Mouse (Mus musculus): ENCODE measurements at regions not wholly inside any gene's neighbourhood (a gene's known extent, or its start where the extent isn't known, plus 50 kb on each side); places are given as distances from the start of the nearest gene placed in this dataset.

GRCm38 (mm10) chr14:104661696-104662095, 139.3 kb upstream of the Rnf219 start:
- no peaks in the 10 kb centered on the region for H3K9me3 ChIP-seq (replicated peaks; ENCODE audit: control insufficient read depth, low read length)
- ATAC-seq (no peak), DNase-seq (ENCODE audit: low spot score) (peak; percentile 45)
- H3K9ac ChIP-seq (ENCODE audit: low read length), result no peak overlapping the region
- no peaks in the 10 kb centered on the region for H3K4me1 ChIP-seq (ENCODE audit: control insufficient read depth, insufficient read depth, low read length)
- no peak overlapping the region for H3K4me3 ChIP-seq (ENCODE audit: low read depth, low read length)
- H3K27me3 ChIP-seq (replicated peaks; ENCODE audit: control insufficient read depth, insufficient read depth, low read length), result no peaks in the 10 kb centered on the region
- WGBS, result 74% methylated on average over 1 of the region's 1 CpGs
- H3K36me3 ChIP-seq (ENCODE audit: control insufficient read depth, insufficient read depth, low read length), result no peaks in the 10 kb centered on the region
- no peak overlapping the region for H3K4me2 ChIP-seq (ENCODE audit: low read length)
- H3K27ac ChIP-seq (ENCODE audit: low read depth, low read length), result no peak overlapping the region

GRCm38 (mm10) chr14:104658751-104659150, 136.3 kb upstream of the Rnf219 start:
- DNase-seq (ENCODE audit: low spot score) (no peak), ATAC-seq (no peak)
- Histone ChIP-seq H3K4me3 (ENCODE audit: low read depth, low read length) (no peak overlapping the region), H3K27me3 (replicated peaks; ENCODE audit: control insufficient read depth, insufficient read depth, low read length) (no peaks in the 10 kb centered on the region), H3K4me2 (ENCODE audit: low read length) (no peak overlapping the region), H3K27ac (ENCODE audit: low read depth, low read length) (no peak overlapping the region), H3K9me3 (replicated peaks; ENCODE audit: control insufficient read depth, low read length) (no peaks in the 10 kb centered on the region), H3K36me3 (ENCODE audit: control insufficient read depth, insufficient read depth, low read length) (no peaks in the 10 kb centered on the region), H3K4me1 (ENCODE audit: control insufficient read depth, insufficient read depth, low read length) (no peaks in the 10 kb centered on the region), H3K9ac (ENCODE audit: low read length) (no peak overlapping the region)
- WGBS, result 89% methylated on average over 1 of the region's 1 CpGs

GRCm38 (mm10) chr14:104649980-104650379, 127.5 kb upstream of the Rnf219 start:
- Histone ChIP-seq H3K9ac (ENCODE audit: low read length) (no peak overlapping the region), H3K27ac (ENCODE audit: low read depth, low read length) (no peak overlapping the region), H3K27me3 (replicated peaks; ENCODE audit: control insufficient read depth, insufficient read depth, low read length) (no peaks in the 10 kb centered on the region), H3K4me1 (ENCODE audit: control insufficient read depth, insufficient read depth, low read length) (no peaks in the 10 kb centered on the region), H3K4me3 (ENCODE audit: low read depth, low read length) (no peak overlapping the region), H3K36me3 (ENCODE audit: control insufficient read depth, insufficient read depth, low read length) (no peaks in the 10 kb centered on the region), H3K9me3 (replicated peaks; ENCODE audit: control insufficient read depth, low read length) (no peaks in the 10 kb centered on the region), H3K4me2 (ENCODE audit: low read length) (no peak overlapping the region)
- 50% methylated on average over 5 of the region's 5 CpGs for WGBS
- peak; percentile 29 for DNase-seq (ENCODE audit: low spot score)
- ATAC-seq, result no peak

- Histone ChIP-seq H3K4me3 (ENCODE audit: low read depth, low read length) (no peak overlapping the region), H3K4me1 (ENCODE audit: control insufficient read depth, insufficient read depth, low read length) (peaks cover 9% of the 10 kb centered on the region; the same call in 1 of the 2 replicates), H3K9me3 (replicated peaks; ENCODE audit: control insufficient read depth, low read length) (no peaks in the 10 kb centered on the region), H3K4me2 (ENCODE audit: low read length) (no peak overlapping the region), H3K27ac (ENCODE audit: low read depth, low read length) (no peak overlapping the region), H3K9ac (ENCODE audit: low read length) (no peak overlapping the region), H3K36me3 (ENCODE audit: control insufficient read depth, insufficient read depth, low read length) (no peaks in the 10 kb centered on the region), H3K27me3 (replicated peaks; ENCODE audit: control insufficient read depth, insufficient read depth, low read length) (no peaks in the 10 kb centered on the region)
- ATAC-seq, result peak; percentile 81
- peak; percentile 71 for DNase-seq (ENCODE audit: low spot score)
- 58% methylated on average over 4 of the region's 4 CpGs for WGBS
Measured at GRCm38 (mm10) chr14:104644626-104645025, 122.2 kb upstream of the Rnf219 start.

GRCm38 (mm10) chr14:104642783-104643182, 120.3 kb upstream of the Rnf219 start:
- H3K9ac ChIP-seq (ENCODE audit: low read length), result no peak overlapping the region
- no peak overlapping the region for H3K4me3 ChIP-seq (ENCODE audit: low read depth, low read length)
- H3K4me2 ChIP-seq (ENCODE audit: low read length), result no peak overlapping the region
- no peaks in the 10 kb centered on the region for H3K36me3 ChIP-seq (ENCODE audit: control insufficient read depth, insufficient read depth, low read length)
- no peaks in the 10 kb centered on the region for H3K9me3 ChIP-seq (replicated peaks; ENCODE audit: control insufficient read depth, low read length)
- H3K27me3 ChIP-seq (replicated peaks; ENCODE audit: control insufficient read depth, insufficient read depth, low read length), result no peaks in the 10 kb centered on the region
- H3K4me1 ChIP-seq (ENCODE audit: control insufficient read depth, insufficient read depth, low read length), result peaks cover 12% of the 10 kb centered on the region; the same call in 1 of the 2 replicates
- 0 out of 2 replicates have a peak, but pooled peaks have one; percentile 7 for ATAC-seq
- DNase-seq (ENCODE audit: low spot score), result no peak
- 71% methylated on average over 6 of the region's 6 CpGs for WGBS
- H3K27ac ChIP-seq (ENCODE audit: low read depth, low read length), result no peak overlapping the region

GRCm38 (mm10) chr14:104639300-104639699, 116.9 kb upstream of the Rnf219 start:
- 15% methylated on average over 7 of the region's 7 CpGs for WGBS
- no peak overlapping the region for H3K4me3 ChIP-seq (ENCODE audit: low read depth, low read length)
- H3K9ac ChIP-seq (ENCODE audit: low read length), result no peak overlapping the region; the same call in 1 of the 2 replicates
- peaks cover 12% of the 10 kb centered on the region; the same call in 1 of the 2 replicates for H3K4me1 ChIP-seq (ENCODE audit: control insufficient read depth, insufficient read depth, low read length)
- H3K9me3 ChIP-seq (replicated peaks; ENCODE audit: control insufficient read depth, low read length), result no peaks in the 10 kb centered on the region
- H3K27ac ChIP-seq (ENCODE audit: low read depth, low read length), result no peak overlapping the region
- ATAC-seq, result peak; percentile 44; the same call in 1 of the 2 replicates
- no peaks in the 10 kb centered on the region for H3K36me3 ChIP-seq (ENCODE audit: control insufficient read depth, insufficient read depth, low read length)
- DNase-seq (ENCODE audit: low spot score), result peak; percentile 35
- H3K27me3 ChIP-seq (replicated peaks; ENCODE audit: control insufficient read depth, insufficient read depth, low read length), result no peaks in the 10 kb centered on the region
- 0 out of 2 replicates have a peak overlapping the region, but pooled peaks have one; percentile 2 for H3K4me2 ChIP-seq (ENCODE audit: low read length)

- H3K9me3 ChIP-seq (replicated peaks; ENCODE audit: control insufficient read depth, low read length), result no peaks in the 10 kb centered on the region
- no peaks in the 10 kb centered on the region for H3K4me1 ChIP-seq (ENCODE audit: control insufficient read depth, insufficient read depth, low read length)
- DNase-seq (ENCODE audit: low spot score), result peak; percentile 50
- ATAC-seq, result peak; percentile 68
- no peak overlapping the region for H3K4me3 ChIP-seq (ENCODE audit: low read depth, low read length)
- no peak overlapping the region for H3K4me2 ChIP-seq (ENCODE audit: low read length)
- H3K27ac ChIP-seq (ENCODE audit: low read depth, low read length), result no peak overlapping the region
- H3K36me3 ChIP-seq (ENCODE audit: control insufficient read depth, insufficient read depth, low read length), result no peaks in the 10 kb centered on the region
- no peaks in the 10 kb centered on the region for H3K27me3 ChIP-seq (replicated peaks; ENCODE audit: control insufficient read depth, insufficient read depth, low read length)
- no peak overlapping the region for H3K9ac ChIP-seq (ENCODE audit: low read length)
- WGBS, result 78% methylated on average over 3 of the region's 3 CpGs
Measured at GRCm38 (mm10) chr14:104611467-104611866, 89.0 kb upstream of the Rnf219 start.

GRCm38 (mm10) chr14:104610378-104610777, 87.9 kb upstream of the Rnf219 start:
- Histone ChIP-seq H3K27me3 (replicated peaks; ENCODE audit: control insufficient read depth, insufficient read depth, low read length) (no peaks in the 10 kb centered on the region), H3K9me3 (replicated peaks; ENCODE audit: control insufficient read depth, low read length) (no peaks in the 10 kb centered on the region), H3K9ac (ENCODE audit: low read length) (no peak overlapping the region), H3K36me3 (ENCODE audit: control insufficient read depth, insufficient read depth, low read length) (no peaks in the 10 kb centered on the region), H3K4me3 (ENCODE audit: low read depth, low read length) (no peak overlapping the region), H3K4me1 (ENCODE audit: control insufficient read depth, insufficient read depth, low read length) (no peaks in the 10 kb centered on the region), H3K27ac (ENCODE audit: low read depth, low read length) (no peak overlapping the region), H3K4me2 (ENCODE audit: low read length) (no peak overlapping the region)
- peak; percentile 14 for DNase-seq (ENCODE audit: low spot score)
- 75% methylated on average over 4 of the region's 4 CpGs for WGBS
- no peak for ATAC-seq

- no peaks in the 10 kb centered on the region for H3K36me3 ChIP-seq (ENCODE audit: control insufficient read depth, insufficient read depth, low read length)
Measured at GRCm38 (mm10) chr14:104594851-104595250, 72.4 kb upstream of the Rnf219 start.

More at GRCm38 (mm10) chr14:104594851-104595250, 72.4 kb upstream of the Rnf219 start:
- H3K4me1 ChIP-seq (ENCODE audit: control insufficient read depth, insufficient read depth, low read length), result no peaks in the 10 kb centered on the region
- no peak overlapping the region for H3K9ac ChIP-seq (ENCODE audit: low read length)
- H3K27me3 ChIP-seq (replicated peaks; ENCODE audit: control insufficient read depth, insufficient read depth, low read length), result no peaks in the 10 kb centered on the region
- H3K27ac ChIP-seq (ENCODE audit: low read depth, low read length), result no peak overlapping the region
- DNase-seq (ENCODE audit: low spot score) (no peak), ATAC-seq (no peak)
- H3K4me3 ChIP-seq (ENCODE audit: low read depth, low read length), result no peak overlapping the region
- WGBS, result 83% methylated on average over 3 of the region's 3 CpGs
- no peak overlapping the region for H3K4me2 ChIP-seq (ENCODE audit: low read length)
- H3K9me3 ChIP-seq (replicated peaks; ENCODE audit: control insufficient read depth, low read length), result no peaks in the 10 kb centered on the region
